Mouse (Mus musculus) activated CD4-positive, CD25-positive, alpha-beta regulatory T cell (primary cell): ENCODE measurements around the gene Eci2. TPM values are rescaled to one million over a fixed set of nuclear protein-coding genes. Genes with fewer than 3 reads are reported as not detected.

Source experiments
- polyA plus RNA-seq, 2 experiments: library from polyadenylated mRNA; unstranded; fragments of 100-300 nt; shearing (Covaris generic); gene quantifications; one replicate each; pipeline ENCODE4 v1.2.1; 2017

Gene Eci2
- polyA plus RNA-seq: 10 to 100 TPM; 59.4 to 98.6 TPM

GRCm38 (mm10) chr13:35026879-35027278, at the start of gene Eci2:
Eci2 (minus strand) TSS chr13:35027096.

GRCm38 (mm10) chr13:34963511-34964397, 63.1 kb downstream of the Eci2 start, which contains the start of gene Eci3:
Eci3 (minus strand) TSS chr13:34963810.

Other genes with a start within 250 kb of the Eci2 start
- 10 to 100 TPM; 80.6 to 88.2 TPM for gene Prpf4b, start 151.8 kb downstream of the Eci2 start, polyA plus RNA-seq
- under 1 TPM; 0.27 to 0.39 TPM for gene Fam217a, start 102.8 kb downstream of the Eci2 start, polyA plus RNA-seq
- gene 4933417A18Rik, start 102.7 kb downstream of the Eci2 start, polyA plus RNA-seq: not detected
- not detected for gene Eci3, start 63.3 kb downstream of the Eci2 start, polyA plus RNA-seq